In the genomic region with DNA sequence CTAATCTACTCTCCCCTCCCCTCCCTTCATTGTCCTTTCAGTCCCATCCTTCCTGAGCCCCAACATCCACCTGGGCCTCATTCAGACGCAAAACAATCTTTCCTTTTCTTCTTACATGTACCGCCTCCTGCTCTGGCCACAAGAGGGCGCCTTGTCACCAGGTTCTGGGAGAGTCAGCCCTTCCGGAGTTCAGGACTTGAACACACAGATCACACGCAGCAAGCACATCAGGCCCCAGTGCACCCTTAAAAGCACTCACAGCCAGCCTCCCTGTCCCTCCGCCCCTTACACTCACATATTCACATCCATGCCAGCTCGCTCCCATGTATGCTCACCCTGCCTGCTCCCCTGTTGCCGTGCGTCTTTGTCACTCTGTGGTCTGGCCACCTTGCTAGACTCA, we compare ENCODE assay signal across 8 mouse cellular contexts. TPM values are rescaled to one million over a fixed set of nuclear protein-coding genes. Genes with fewer than 3 reads are reported as not detected.
DNase-seq lines count a peak whose midpoint lies in the region; ATAC-seq and TF ChIP-seq lines count a peak whose summit lies in the region.

No protein-coding gene starts in this region.

- peak overlapping the region; percentile 50 for H3K4me3 ChIP-seq in E14TG2a.4 (replicated peaks; ENCODE audit: low read length)
- no peak overlapping the region for H3K4me3 ChIP-seq in forebrain, embryonic 12.5 days (replicated peaks)
- no peak overlapping the region for H3K4me3 ChIP-seq in heart, postnatal 0 days (ENCODE audit: low read depth, low read length)
- no peak overlapping the region for H3K4me3 ChIP-seq in liver, embryonic 14.5 days (ENCODE audit: insufficient read depth in 1 of 2, low read depth in 2 of 2, low read length in 2 of 2)
- H3K4me3 ChIP-seq in stomach, embryonic 15.5 days (replicated peaks): no peak overlapping the region

- peak; percentile 69 for ATAC-seq in forebrain, embryonic 12.5 days (ENCODE audit: low FRiP score)
- peak; percentile 66 for ATAC-seq in heart, postnatal 0 days (ENCODE audit: insufficient read depth, low read depth)
- peak; percentile 64 for ATAC-seq in liver, embryonic 14.5 days (ENCODE audit: insufficient read depth)
- peak; percentile 38; the same call in 1 of the 2 replicates for ATAC-seq in stomach, embryonic 15.5 days (ENCODE audit: insufficient read depth, low FRiP score, low read depth)

- no peaks in the 10 kb centered on the region for H3K36me3 ChIP-seq in E14TG2a.4 (ENCODE audit: insufficient read depth, low read length)
- H3K36me3 ChIP-seq in forebrain, embryonic 12.5 days (replicated peaks): no peaks in the 10 kb centered on the region
- no peaks in the 10 kb centered on the region for H3K36me3 ChIP-seq in heart, postnatal 0 days (replicated peaks; ENCODE audit: control insufficient read depth, insufficient read depth, low read length)
- H3K36me3 ChIP-seq in liver, embryonic 14.5 days (replicated peaks; ENCODE audit: control insufficient read depth, insufficient read depth, low read depth): no peaks in the 10 kb centered on the region
- H3K36me3 ChIP-seq in stomach, embryonic 15.5 days: no peaks in the 10 kb centered on the region

- H3K27me3 ChIP-seq in E14TG2a.4 (ENCODE audit: insufficient read depth, low read length): peaks cover 7% of the 10 kb centered on the region; the same call in 1 of the 2 replicates
- H3K27me3 ChIP-seq in forebrain, embryonic 12.5 days: peaks cover 33% of the 10 kb centered on the region
- no peaks in the 10 kb centered on the region for H3K27me3 ChIP-seq in heart, postnatal 0 days (ENCODE audit: control insufficient read depth, insufficient read depth, low read length)
- no peaks in the 10 kb centered on the region for H3K27me3 ChIP-seq in liver, embryonic 14.5 days (ENCODE audit: control insufficient read depth, insufficient read depth, low read length)
- H3K27me3 ChIP-seq in stomach, embryonic 15.5 days (replicated peaks): no peaks in the 10 kb centered on the region

- H3K9ac ChIP-seq in forebrain, embryonic 12.5 days: no peak overlapping the region
- no peak overlapping the region for H3K9ac ChIP-seq in heart, postnatal 0 days (replicated peaks; ENCODE audit: low read depth, low read length)
- no peak overlapping the region for H3K9ac ChIP-seq in liver, embryonic 14.5 days (replicated peaks)
- no peak overlapping the region for H3K9ac ChIP-seq in stomach, embryonic 15.5 days

- no peak for TF ChIP-seq EP300 in heart, postnatal 0 days (IDR thresholded peaks at IDR 0.05; ENCODE audit: low read depth)
- TF ChIP-seq EP300 in liver, embryonic 14.5 days (IDR thresholded peaks at IDR 0.05; ENCODE audit: low read depth): no peak

- peak; percentile 84 for DNase-seq in c-Kit-positive CD71-positive TER-119-negative erythroid progenitor cells, embryonic 14.5 days (ENCODE audit: low read depth)
- DNase-seq in heart, postnatal 0 days (ENCODE audit: low spot score): peak; percentile 89
- DNase-seq in kidney, postnatal 36 days: peak; percentile 89 to 95
- DNase-seq in liver, embryonic 14.5 days (ENCODE audit: low read depth in 3 of 3, low spot score in 3 of 3): peak; percentile 76 to 79 (median 77)
- DNase-seq in neural tube, embryonic 10.5 days (ENCODE audit: extremely low spot score, low spot score): peak; percentile 92

- 0 out of 2 replicates have a peak overlapping the region, but pooled peaks have one; percentile 13 for H3K4me2 ChIP-seq in forebrain, embryonic 12.5 days
- H3K4me2 ChIP-seq in heart, postnatal 0 days (ENCODE audit: low read depth, low read length): no peak overlapping the region
- peak overlapping the region; percentile 21 for H3K4me2 ChIP-seq in liver, embryonic 14.5 days (ENCODE audit: low read depth)
- 0 out of 2 replicates have a peak overlapping the region, but pooled peaks have one; percentile 23 for H3K4me2 ChIP-seq in stomach, embryonic 15.5 days

- peak overlapping the region; percentile 54; the same call in 1 of the 2 replicates for H3K27ac ChIP-seq in forebrain, embryonic 12.5 days
- H3K27ac ChIP-seq in heart, postnatal 0 days (ENCODE audit: low read depth): peak overlapping the region; percentile 65
- H3K27ac ChIP-seq in liver, embryonic 14.5 days: no peak overlapping the region
- H3K27ac ChIP-seq in stomach, embryonic 15.5 days: peak overlapping the region; percentile 63

- WGBS in forebrain, embryonic 12.5 days: 13% methylated on average over 9 of the region's 9 CpGs
- 18% methylated on average over 9 of the region's 9 CpGs for WGBS in heart, postnatal 0 days
- WGBS in liver, embryonic 14.5 days (ENCODE audit: insufficient replicate concordance): 13% methylated on average over 9 of the region's 9 CpGs
- 21% methylated on average over 9 of the region's 9 CpGs for WGBS in stomach, embryonic 15.5 days

- H3K4me1 ChIP-seq in E14TG2a.4 (replicated peaks; ENCODE audit: low read depth, low read length): peaks cover 44% of the 10 kb centered on the region
- H3K4me1 ChIP-seq in forebrain, embryonic 12.5 days: peaks cover 44% of the 10 kb centered on the region
- H3K4me1 ChIP-seq in heart, postnatal 0 days (ENCODE audit: control insufficient read depth, insufficient read depth): peaks cover 20% of the 10 kb centered on the region
- H3K4me1 ChIP-seq in liver, embryonic 14.5 days (replicated peaks; ENCODE audit: control insufficient read depth in 2 of 2, insufficient read depth in 2 of 2, low read length in 1 of 2): 0 out of 4 replicates have a peak, but pooled peaks cover 0 to 5% of the 10 kb centered on the region in 2 experiments
- peaks cover 40% of the 10 kb centered on the region for H3K4me1 ChIP-seq in stomach, embryonic 15.5 days

- no peaks in the 10 kb centered on the region for H3K9me3 ChIP-seq in E14TG2a.4 (ENCODE audit: low read length)
- no peaks in the 10 kb centered on the region for H3K9me3 ChIP-seq in forebrain, embryonic 12.5 days
- no peaks in the 10 kb centered on the region for H3K9me3 ChIP-seq in heart, postnatal 0 days (replicated peaks; ENCODE audit: control insufficient read depth, low read length)
- H3K9me3 ChIP-seq in liver, embryonic 14.5 days (ENCODE audit: control insufficient read depth, low read length): no peaks in the 10 kb centered on the region
- H3K9me3 ChIP-seq in stomach, embryonic 15.5 days: no peaks in the 10 kb centered on the region

- TF ChIP-seq CTCF in E14TG2a.4 (conservative IDR thresholded peaks at IDR 0.05; ENCODE audit: low read length): peak; percentile 69
- TF ChIP-seq CTCF in heart, postnatal 0 days (IDR thresholded peaks at IDR 0.05; ENCODE audit: low read depth): peak; percentile 95
- TF ChIP-seq CTCF in liver, embryonic 14.5 days (IDR thresholded peaks at IDR 0.05; ENCODE audit: low read depth): peak; percentile 97

RNA-seq across cellular contexts. Expression of gene Lhpp, which starts 45.6 kb away (rescaled TPM):
- polyA plus RNA-seq in forebrain, embryonic 12.5 days (2016; fragmentation: Nextera tagmentation; extraction: Ambion mirVana): 10.9 and 12.1 TPM in 2 replicates
- total RNA-seq in heart, postnatal 0 days (2014; rRNA removed; ENCODE audit: low replicate concordance): 32.2 and 40.1 TPM in 2 replicates
- polyA plus RNA-seq in heart, postnatal 0 days (2015; fragmentation: Nextera tagmentation; extraction: Ambion mirVana): 21.3 and 22.9 TPM in 2 replicates
- 5.5 and 5.6 TPM in 2 replicates for polyA plus RNA-seq in liver, embryonic 14.5 days (2012; rRNA removed)
- polyA plus RNA-seq in liver, embryonic 14.5 days (2014; fragmentation: Nextera tagmentation; extraction: Ambion mirVana): 6.0 and 6.3 TPM in 2 replicates
- polyA plus RNA-seq in stomach, embryonic 15.5 days (2015; fragmentation: Nextera tagmentation; extraction: Ambion mirVana): 14.7 and 15.9 TPM in 2 replicates

RNA-seq across cellular contexts. Expression of gene Nkx1-2, which starts 56.6 kb away (rescaled TPM):
- polyA plus RNA-seq in forebrain, embryonic 12.5 days (2016; fragmentation: Nextera tagmentation; extraction: Ambion mirVana): 0.21 and 0.72 TPM in 2 replicates
- not detected in 2 replicates for total RNA-seq in heart, postnatal 0 days (2014; rRNA removed; ENCODE audit: low replicate concordance)
- polyA plus RNA-seq in heart, postnatal 0 days (2015; fragmentation: Nextera tagmentation; extraction: Ambion mirVana): not detected in 2 replicates
- 0.01 TPM in 1 of 2 replicates, not detected in the other for polyA plus RNA-seq in liver, embryonic 14.5 days (2012; rRNA removed)
- polyA plus RNA-seq in liver, embryonic 14.5 days (2014; fragmentation: Nextera tagmentation; extraction: Ambion mirVana): not detected in 2 replicates
- 0.12 and 0.13 TPM in 2 replicates for polyA plus RNA-seq in stomach, embryonic 15.5 days (2015; fragmentation: Nextera tagmentation; extraction: Ambion mirVana)
